Mouse (Mus musculus) thymus, adult 2 months (tissue): Measurements from ENCODE around the gene Camk2b.

ENCODE experiments used
- CTCF ChIP-seq: fragments of 200-500 bp; IDR thresholded peaks from 2 replicates; pipeline ENCODE4 v1.5.1; 2012; ENCODE audit warnings: mild to moderate bottlenecking, control low read depth, low read length, moderate library complexity, borderline replicate concordance; ENCODE audit not compliant: control insufficient read depth, poor library complexity, insufficient read depth; ENCODE audit errors: extremely low read depth
- POLR2A ChIP-seq: fragments of 200-500 bp; IDR thresholded peaks from 2 replicates; pipeline ENCODE4 v1.6.1; 2012; ENCODE audit warnings: mild to moderate bottlenecking, low read length, control low read depth, moderate library complexity; ENCODE audit not compliant: control insufficient read depth, poor library complexity, insufficient read depth; ENCODE audit errors: extremely low read depth

DNA sequence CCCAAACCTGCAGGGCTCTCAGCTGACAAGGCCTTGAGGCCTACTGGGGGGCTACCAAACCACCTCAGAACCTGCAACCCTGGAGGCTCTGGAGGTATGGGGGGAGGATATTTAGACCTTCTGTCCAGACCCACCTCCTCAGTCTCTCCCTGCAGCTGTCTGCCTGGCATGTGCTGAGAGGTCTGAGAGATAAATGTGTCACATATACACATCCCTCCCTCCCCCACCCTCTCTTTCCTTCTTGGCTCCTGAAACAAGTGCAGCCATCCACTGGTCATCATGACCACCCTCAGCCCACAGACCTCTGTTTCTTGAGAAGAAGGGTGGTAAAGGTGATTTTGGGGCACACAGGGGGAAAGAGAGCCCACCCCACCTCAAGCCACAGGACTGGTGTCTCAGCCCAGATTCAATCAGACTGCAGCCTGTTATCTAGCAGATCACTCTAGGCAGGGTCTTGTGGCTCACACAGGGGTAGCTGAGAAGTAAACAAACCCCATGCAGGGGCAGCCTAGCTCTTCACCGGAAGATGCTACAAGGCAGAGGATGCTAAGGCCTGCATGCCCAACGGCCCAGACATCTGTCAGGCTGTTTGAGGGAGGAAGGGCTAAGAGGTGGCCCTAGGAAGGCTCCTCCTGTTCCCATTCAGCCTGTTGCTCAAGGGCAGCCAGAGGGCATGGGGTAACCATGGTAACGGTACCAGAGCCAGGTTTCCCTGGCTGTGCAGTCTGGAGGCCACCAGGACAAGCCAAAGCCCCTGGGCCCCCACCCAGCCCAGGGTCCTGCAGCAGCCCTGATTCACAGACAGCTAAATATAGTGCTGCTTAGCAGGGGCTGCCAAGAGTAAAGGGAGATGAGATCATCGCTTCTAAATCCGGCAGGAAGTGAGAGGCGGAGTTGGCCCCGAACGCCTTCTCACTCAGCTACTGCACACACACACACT lies 66.1 kb downstream of the Camk2b start:
- TF ChIP-seq CTCF, result no peak
- 0 out of 2 replicates have a peak, but pooled peaks have one; percentile 23 for TF ChIP-seq POLR2A
